Mouse (Mus musculus): ENCODE data around the gene Tmem169. TPM values are rescaled to one million over a fixed set of nuclear protein-coding genes. Genes with fewer than 3 reads are reported as not detected.
A peak's percentile ranks its signal among the peaks of the same experiment; 100 is the strongest.

The Tmem169 gene
- total and polyA plus RNA-seq, 3 experiments, result 0.33 TPM; not detected in 2

DNA sequence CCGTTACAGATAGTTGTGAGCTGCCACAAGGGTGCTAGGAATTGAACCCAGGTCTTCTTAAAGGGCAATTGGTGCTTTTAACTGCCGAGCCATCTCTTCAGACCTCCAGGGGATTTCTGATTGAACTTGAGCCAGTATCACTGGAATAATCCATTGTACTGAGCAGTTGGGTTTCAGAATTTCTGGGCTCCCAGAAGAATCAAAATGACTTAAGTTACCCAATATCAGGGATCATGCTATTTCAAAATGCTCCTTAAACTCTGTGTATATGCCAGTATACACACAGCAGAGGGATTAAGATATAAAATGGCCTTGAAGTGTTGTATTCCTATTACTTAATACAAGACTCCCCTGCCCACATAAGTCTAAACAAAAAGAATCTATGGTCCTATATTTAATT, 7.8 kb downstream of the Tmem169 start:
- Histone ChIP-seq H3K9me3 (replicated peaks) (no peaks in the 10 kb centered on the region), H3K4me3 (ENCODE audit: low read depth, low read length) (no peak overlapping the region), H3K4me1 (ENCODE audit: insufficient read depth, low read depth, low read length) (peaks cover 3% of the 10 kb centered on the region; the same call in 1 of the 2 replicates), H3K27me3 (ENCODE audit: insufficient read depth, low read length) (peaks cover 34% of the 10 kb centered on the region), H3K36me3 (replicated peaks) (no peaks in the 10 kb centered on the region)
- no peak for ATAC-seq (ENCODE audit: extremely low read depth, insufficient number of reproducible peaks, low FRiP score, poor library complexity, severe bottlenecking)
- no peak for DNase-seq (ENCODE audit: low spot score)
- TF ChIP-seq POLR2AphosphoS5 (IDR thresholded peaks at IDR 0.05; ENCODE audit: insufficient replicate concordance, low read depth, low read length) (no peak), GATA1 (IDR thresholded peaks at IDR 0.05; ENCODE audit: borderline replicate concordance, low read length) (no peak), GATA2 (IDR thresholded peaks at IDR 0.05; ENCODE audit: borderline replicate concordance, low read depth, low read length) (no peak), CTCF (IDR thresholded peaks at IDR 0.05; ENCODE audit: low read depth, low read length) (no peak), TAL1 (conservative IDR thresholded peaks at IDR 0.05; ENCODE audit: low read depth, low read length) (no peak)

DNA sequence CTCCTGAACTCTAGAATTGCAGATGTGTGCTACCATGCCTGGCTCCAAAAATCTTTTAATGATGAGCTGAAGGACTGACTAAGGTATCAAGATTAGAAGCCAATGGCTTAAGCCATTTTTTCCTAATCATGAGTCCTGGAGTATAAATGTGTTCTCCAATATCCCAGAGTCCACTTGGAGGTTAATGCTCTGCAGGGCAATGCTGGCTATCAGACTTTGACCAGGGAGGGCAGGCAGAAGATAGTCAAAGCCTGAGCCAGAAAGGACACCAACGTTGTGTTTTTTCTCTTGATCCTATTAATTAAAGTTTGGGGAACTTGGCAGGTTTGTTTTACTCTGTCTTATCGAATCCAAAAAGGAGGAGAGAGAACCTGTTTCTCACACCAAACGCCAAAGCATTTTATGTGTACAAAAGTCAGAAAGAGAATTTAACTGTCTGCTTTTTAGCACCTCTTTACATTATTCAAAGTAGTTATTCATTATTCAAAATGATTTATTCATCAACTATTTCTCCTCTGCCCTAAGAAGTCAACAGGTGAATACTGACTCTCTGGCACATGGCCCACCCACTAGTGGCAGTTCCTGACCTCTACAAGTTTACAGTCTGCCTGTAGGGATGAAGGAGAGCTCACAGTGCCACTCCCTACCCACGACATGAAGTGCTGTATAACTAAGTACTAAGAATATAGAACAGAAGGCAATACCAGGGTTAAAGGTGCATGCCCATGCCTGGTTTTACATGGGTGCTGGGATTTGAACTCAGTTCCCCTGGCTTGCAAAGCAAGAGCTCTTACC, 9.9 kb downstream of the Tmem169 start:
- ATAC-seq (ENCODE audit: extremely low read depth, insufficient number of reproducible peaks, low FRiP score, poor library complexity, severe bottlenecking) (no peak), DNase-seq (ENCODE audit: low spot score) (no peak)
- Histone ChIP-seq H3K36me3 (replicated peaks) (no peaks in the 10 kb centered on the region), H3K27me3 (ENCODE audit: insufficient read depth, low read length) (peaks cover 24% of the 10 kb centered on the region), H3K9me3 (replicated peaks) (no peaks in the 10 kb centered on the region), H3K4me1 (ENCODE audit: insufficient read depth, low read depth, low read length) (peaks cover 9% of the 10 kb centered on the region), H3K4me3 (ENCODE audit: low read depth, low read length) (no peak overlapping the region)
- TF ChIP-seq CTCF (IDR thresholded peaks at IDR 0.05; ENCODE audit: low read depth, low read length) (no peak), GATA2 (IDR thresholded peaks at IDR 0.05; ENCODE audit: borderline replicate concordance, low read depth, low read length) (no peak), TAL1 (conservative IDR thresholded peaks at IDR 0.05; ENCODE audit: low read depth, low read length) (no peak), GATA1 (IDR thresholded peaks at IDR 0.05; ENCODE audit: borderline replicate concordance, low read length) (no peak), POLR2AphosphoS5 (IDR thresholded peaks at IDR 0.05; ENCODE audit: insufficient replicate concordance, low read depth, low read length) (no peak)

DNA sequence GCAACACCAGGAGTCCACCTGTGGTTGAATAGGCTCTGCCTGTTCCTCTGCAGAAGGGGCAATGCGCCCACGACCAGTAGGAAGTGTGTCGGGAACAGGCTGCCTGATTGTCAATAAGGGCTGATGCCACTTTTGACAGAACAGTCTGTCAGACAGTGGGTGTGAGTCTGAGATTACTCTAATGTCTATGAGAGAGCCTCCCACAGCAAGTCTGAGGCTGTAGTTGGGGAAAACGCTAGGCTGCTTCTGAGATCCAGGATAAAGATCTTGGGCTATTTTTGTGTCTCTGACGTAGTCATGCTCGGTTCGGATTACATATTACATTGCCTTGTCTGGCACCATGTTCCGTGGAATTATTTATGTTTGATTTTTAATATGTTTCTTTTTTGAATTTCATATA, 11.6 kb downstream of the Tmem169 start:
- TF ChIP-seq TAL1 (conservative IDR thresholded peaks at IDR 0.05; ENCODE audit: low read depth, low read length) (no peak), GATA1 (IDR thresholded peaks at IDR 0.05; ENCODE audit: borderline replicate concordance, low read length) (no peak), GATA2 (IDR thresholded peaks at IDR 0.05; ENCODE audit: borderline replicate concordance, low read depth, low read length) (no peak), CTCF (IDR thresholded peaks at IDR 0.05; ENCODE audit: low read depth, low read length) (no peak), POLR2AphosphoS5 (IDR thresholded peaks at IDR 0.05; ENCODE audit: insufficient replicate concordance, low read depth, low read length) (no peak)
- H3K9me3 ChIP-seq (replicated peaks), result no peaks in the 10 kb centered on the region
- no peaks in the 10 kb centered on the region for H3K36me3 ChIP-seq (replicated peaks)
- ATAC-seq (ENCODE audit: extremely low read depth, insufficient number of reproducible peaks, low FRiP score, poor library complexity, severe bottlenecking), result no peak
- peaks cover 22% of the 10 kb centered on the region for H3K27me3 ChIP-seq (ENCODE audit: insufficient read depth, low read length)
- no peak overlapping the region for H3K4me3 ChIP-seq (ENCODE audit: low read depth, low read length)
- H3K4me1 ChIP-seq (ENCODE audit: insufficient read depth, low read depth, low read length), result peaks cover 9% of the 10 kb centered on the region
- no peak for DNase-seq (ENCODE audit: low spot score)

DNA sequence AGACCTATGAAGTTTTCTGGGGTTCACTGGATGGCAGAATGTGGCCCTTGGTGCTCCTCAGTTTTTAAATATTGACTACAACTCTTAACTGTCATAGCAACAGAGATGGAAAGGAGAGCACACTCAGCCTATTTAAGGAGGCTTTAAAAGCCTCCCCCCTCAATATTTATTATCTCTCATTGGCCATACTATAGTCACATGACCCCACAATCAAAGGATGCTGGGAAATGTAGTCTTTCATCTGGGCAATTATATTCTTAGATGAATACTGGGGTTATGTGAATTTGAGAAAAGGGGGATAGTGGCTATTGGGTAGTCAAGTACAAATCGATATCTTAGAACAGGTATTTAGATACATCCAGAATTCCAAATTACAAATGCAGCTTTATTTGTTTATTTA, 17.7 kb downstream of the Tmem169 start:
- no peak overlapping the region for H3K4me3 ChIP-seq (ENCODE audit: low read depth, low read length)
- peaks cover 14% of the 10 kb centered on the region for H3K4me1 ChIP-seq (ENCODE audit: insufficient read depth, low read depth, low read length)
- no peaks in the 10 kb centered on the region for H3K36me3 ChIP-seq (replicated peaks)
- no peaks in the 10 kb centered on the region for H3K9me3 ChIP-seq (replicated peaks)
- TF ChIP-seq TAL1 (conservative IDR thresholded peaks at IDR 0.05; ENCODE audit: low read depth, low read length), result no peak
- no peak for ATAC-seq (ENCODE audit: extremely low read depth, insufficient number of reproducible peaks, low FRiP score, poor library complexity, severe bottlenecking)
- H3K27me3 ChIP-seq (ENCODE audit: insufficient read depth, low read length), result peaks cover 16% of the 10 kb centered on the region
- no peak for DNase-seq (ENCODE audit: low spot score)

DNA sequence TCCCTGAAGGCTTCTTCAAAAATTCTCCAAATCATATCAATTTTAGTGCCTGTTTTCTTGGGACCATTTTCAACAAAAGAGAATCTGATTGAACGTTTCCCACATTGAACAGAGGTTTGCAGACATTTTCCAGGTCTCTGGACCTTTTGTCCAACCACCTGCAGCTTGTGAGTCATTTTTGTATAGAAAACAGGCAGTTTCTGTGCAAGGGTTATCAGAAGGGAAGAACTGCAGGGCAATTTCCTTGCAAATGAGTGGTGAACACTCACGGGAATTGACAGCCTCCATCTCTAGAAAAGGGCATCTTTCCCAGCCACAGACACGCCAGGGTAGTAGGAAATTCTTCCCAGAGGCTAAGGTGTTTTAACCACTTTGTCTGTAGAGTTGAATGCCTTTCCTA, 22.1 kb downstream of the Tmem169 start:
- ATAC-seq (ENCODE audit: extremely low read depth, insufficient number of reproducible peaks, low FRiP score, poor library complexity, severe bottlenecking), result no peak
- Histone ChIP-seq H3K4me3 (ENCODE audit: low read depth, low read length) (no peak overlapping the region; the same call in 1 of the 2 replicates), H3K27me3 (ENCODE audit: insufficient read depth, low read length) (no peaks in the 10 kb centered on the region), H3K36me3 (replicated peaks) (peaks cover 19% of the 10 kb centered on the region), H3K4me1 (ENCODE audit: insufficient read depth, low read depth, low read length) (peaks cover 27% of the 10 kb centered on the region), H3K9me3 (replicated peaks) (no peaks in the 10 kb centered on the region)
- no peak for TF ChIP-seq TAL1 (conservative IDR thresholded peaks at IDR 0.05; ENCODE audit: low read depth, low read length)
- TF ChIP-seq CTCF (IDR thresholded peaks at IDR 0.05; ENCODE audit: low read depth, low read length), result no peak
- no peak for TF ChIP-seq POLR2AphosphoS5 (IDR thresholded peaks at IDR 0.05; ENCODE audit: insufficient replicate concordance, low read depth, low read length)
- no peak for TF ChIP-seq GATA2 (IDR thresholded peaks at IDR 0.05; ENCODE audit: borderline replicate concordance, low read depth, low read length)
- TF ChIP-seq GATA1 (IDR thresholded peaks at IDR 0.05; ENCODE audit: borderline replicate concordance, low read length), result no peak
- no peak for DNase-seq (ENCODE audit: low spot score)

GRCm38 (mm10) chr1:72306679-72307181, 22.6 kb downstream of the Tmem169 start:
- DNase-seq (ENCODE audit: low spot score) (peak; percentile 21), ATAC-seq (ENCODE audit: extremely low read depth, insufficient number of reproducible peaks, low FRiP score, poor library complexity, severe bottlenecking) (peak; percentile 46)
- Histone ChIP-seq H3K36me3 (replicated peaks) (peaks cover 23% of the 10 kb centered on the region), H3K9me3 (replicated peaks) (no peaks in the 10 kb centered on the region), H3K27me3 (ENCODE audit: insufficient read depth, low read length) (no peaks in the 10 kb centered on the region), H3K4me1 (ENCODE audit: insufficient read depth, low read depth, low read length) (peaks cover 27% of the 10 kb centered on the region), H3K4me3 (ENCODE audit: low read depth, low read length) (peak overlapping the region; percentile 76; the same call in 1 of the 2 replicates)
- TF ChIP-seq POLR2AphosphoS5 (IDR thresholded peaks at IDR 0.05; ENCODE audit: insufficient replicate concordance, low read depth, low read length) (no peak), GATA2 (IDR thresholded peaks at IDR 0.05; ENCODE audit: borderline replicate concordance, low read depth, low read length) (no peak), TAL1 (conservative IDR thresholded peaks at IDR 0.05; ENCODE audit: low read depth, low read length) (no peak), CTCF (IDR thresholded peaks at IDR 0.05; ENCODE audit: low read depth, low read length) (no peak), GATA1 (IDR thresholded peaks at IDR 0.05; ENCODE audit: borderline replicate concordance, low read length) (no peak)

Data from G1E (cell line).